Mouse (Mus musculus) C2C12 (cell line): ENCODE measurements at regions not wholly inside any gene's neighbourhood (a gene's known extent, or its start where the extent isn't known, plus 50 kb on each side); places are given as distances from the start of the nearest gene placed in this dataset.
A peak's percentile ranks its signal among the peaks of the same experiment; 100 is the strongest.

Experiments
- H3K27me3 ChIP-seq: one replicate; pipeline ENCODE4 v1.6.1; 2011; ENCODE audit not compliant: control insufficient read depth, insufficient read depth, insufficient read length
- H3K36me3 ChIP-seq: one replicate; pipeline ENCODE4 v1.6.1; 2011; ENCODE audit not compliant: control insufficient read depth, insufficient read depth
- H3K4me3 ChIP-seq: one replicate; pipeline ENCODE4 v1.5.1; 2011; ENCODE audit warnings: mild to moderate bottlenecking, control low read depth; ENCODE audit not compliant: poor library complexity, insufficient read depth, severe bottlenecking
- H3K79me2 ChIP-seq: one replicate; pipeline ENCODE4 v1.6.1; 2011; ENCODE audit not compliant: control insufficient read depth, insufficient read depth
- H3K79me3 ChIP-seq: one replicate; pipeline ENCODE4 v1.6.1; 2011; ENCODE audit warnings: low read depth, control low read depth
- H3ac ChIP-seq: one replicate; pipeline ENCODE3; 2011; ENCODE audit warnings: low read depth; ENCODE audit not compliant: control insufficient read depth, insufficient read length
- CEBPB ChIP-seq: IDR thresholded peaks from one replicate; pipeline ENCODE4 v1.6.1; 2011; ENCODE audit warnings: low read depth, mild to moderate bottlenecking, control low read depth, moderate library complexity
- CTCF ChIP-seq: IDR thresholded peaks from one replicate; pipeline ENCODE4 v1.5.1; 2011; ENCODE audit not compliant: control insufficient read depth, insufficient read depth, insufficient read length
- FOSL1 ChIP-seq: IDR thresholded peaks from one replicate; pipeline ENCODE4 v1.8.0; 2011; ENCODE audit warnings: mild to moderate bottlenecking, low read length; ENCODE audit not compliant: poor library complexity, insufficient read depth, severe bottlenecking
- MAX ChIP-seq: IDR thresholded peaks from one replicate; pipeline ENCODE4 v1.6.1; 2011; ENCODE audit warnings: mild to moderate bottlenecking, control low read depth
- MYOD1 ChIP-seq: IDR thresholded peaks from one replicate; pipeline ENCODE4 v1.6.1; 2011; ENCODE audit warnings: low read depth; ENCODE audit not compliant: control insufficient read depth, insufficient read length
- MYOG ChIP-seq: IDR thresholded peaks from one replicate; pipeline ENCODE4 v1.6.1; 2011; ENCODE audit not compliant: control insufficient read depth, insufficient read length; ENCODE audit errors: extremely low read depth
- USF1 ChIP-seq: IDR thresholded peaks from one replicate; pipeline ENCODE4 v1.6.1; 2011; ENCODE audit warnings: low read depth, mild to moderate bottlenecking, control low read depth, moderate library complexity

GRCm38 (mm10) chr2:117019552-117019951 is 101.6 kb upstream of the Spred1 start:
- Histone ChIP-seq H3K4me3 (no peak overlapping the region), H3K79me2 (no peaks in the 10 kb centered on the region), H3K27me3 (no peaks in the 10 kb centered on the region), H3K36me3 (no peaks in the 10 kb centered on the region), H3K79me3 (no peaks in the 10 kb centered on the region), H3ac (no peak overlapping the region)
- TF ChIP-seq MAX (no peak), MYOG (no peak), MYOD1 (no peak), CEBPB (no peak), FOSL1 (no peak), CTCF (no peak), USF1 (no peak)

- H3K4me3 ChIP-seq = no peak overlapping the region
- no peak for TF ChIP-seq CEBPB
- TF ChIP-seq MYOD1 = peak; percentile 9
- no peaks in the 10 kb centered on the region for H3K79me2 ChIP-seq
- no peaks in the 10 kb centered on the region for H3K27me3 ChIP-seq
- no peaks in the 10 kb centered on the region for H3K36me3 ChIP-seq
- no peaks in the 10 kb centered on the region for H3K79me3 ChIP-seq
- no peak overlapping the region for H3ac ChIP-seq
Measured at GRCm38 (mm10) chr2:117021787-117022186, 99.4 kb upstream of the Spred1 start.

GRCm38 (mm10) chr2:117023436-117023835 is 97.7 kb upstream of the Spred1 start:
- no peak for TF ChIP-seq CTCF
- peak; percentile 32 for TF ChIP-seq FOSL1
- no peaks in the 10 kb centered on the region for H3K79me2 ChIP-seq
- H3K79me3 ChIP-seq = no peaks in the 10 kb centered on the region
- no peaks in the 10 kb centered on the region for H3K27me3 ChIP-seq
- no peak overlapping the region for H3K4me3 ChIP-seq
- H3K36me3 ChIP-seq = no peaks in the 10 kb centered on the region
- no peak overlapping the region for H3ac ChIP-seq

DNA sequence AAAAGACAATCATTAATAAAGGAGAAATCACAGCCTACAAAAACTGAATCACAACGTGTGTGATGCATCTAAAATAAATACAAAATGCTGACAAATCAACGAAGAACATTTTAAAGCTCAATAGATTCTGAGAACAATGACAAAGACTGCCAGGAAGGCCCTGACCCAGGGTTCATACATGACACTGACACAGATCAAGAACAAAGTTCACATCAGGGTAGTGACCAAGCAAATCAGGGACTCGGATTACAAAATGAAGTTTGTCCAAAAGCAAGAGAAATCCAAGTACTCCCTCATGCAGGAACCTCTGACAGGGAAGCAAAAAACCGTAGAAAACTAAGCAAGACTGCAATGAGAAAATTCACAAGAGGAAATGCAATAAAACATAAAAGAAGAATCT is 94.1 kb upstream of the Spred1 start:
- TF ChIP-seq CTCF = no peak
- no peak for TF ChIP-seq FOSL1
- TF ChIP-seq USF1 = no peak
- no peak for TF ChIP-seq MYOD1
- no peak for TF ChIP-seq CEBPB
- TF ChIP-seq MYOG = no peak
- TF ChIP-seq MAX = no peak
- H3K79me3 ChIP-seq = no peaks in the 10 kb centered on the region
- H3K79me2 ChIP-seq = no peaks in the 10 kb centered on the region

GRCm38 (mm10) chr2:117028771-117029170 is 92.4 kb upstream of the Spred1 start:
- TF ChIP-seq MYOD1 (no peak), CEBPB (no peak), USF1 (no peak), MAX (no peak), CTCF (no peak), MYOG (no peak), FOSL1 (no peak)
- no peak overlapping the region for H3ac ChIP-seq
- H3K36me3 ChIP-seq = no peaks in the 10 kb centered on the region
- no peaks in the 10 kb centered on the region for H3K27me3 ChIP-seq
- H3K79me2 ChIP-seq = no peaks in the 10 kb centered on the region
- no peak overlapping the region for H3K4me3 ChIP-seq
- H3K79me3 ChIP-seq = no peaks in the 10 kb centered on the region

More for the DNA sequence above, 94.1 kb upstream of the Spred1 start:
- no peak overlapping the region for H3ac ChIP-seq
- no peak overlapping the region for H3K4me3 ChIP-seq
- no peaks in the 10 kb centered on the region for H3K36me3 ChIP-seq
- no peaks in the 10 kb centered on the region for H3K27me3 ChIP-seq

GRCm38 (mm10) chr2:117036197-117036872 is 84.8 kb upstream of the Spred1 start:
- Histone ChIP-seq H3K4me3 (no peak overlapping the region), H3K79me2 (no peaks in the 10 kb centered on the region), H3K79me3 (no peaks in the 10 kb centered on the region), H3K27me3 (no peaks in the 10 kb centered on the region), H3K36me3 (no peaks in the 10 kb centered on the region), H3ac (no peak overlapping the region)
- no peak for TF ChIP-seq MAX
- no peak for TF ChIP-seq CTCF
- no peak for TF ChIP-seq FOSL1
- TF ChIP-seq MYOD1 = no peak
- TF ChIP-seq CEBPB = no peak
- TF ChIP-seq USF1 = no peak
- TF ChIP-seq MYOG = no peak
